Mouse (Mus musculus) lung, postnatal 0 days (tissue): ENCODE measurements around the gene Acap1. TPM values are rescaled to one million over a fixed set of nuclear protein-coding genes. Genes with fewer than 3 reads are reported as not detected.

Source experiments
- ATAC-seq: fragments of 200-750 bp; cut with Nextera tagmentation; 2 replicates; pipeline ENCODE4 v1.8.0; 2017; ENCODE audit warnings: moderate library complexity
- DNase-seq: peaks from one replicate; pipeline ENCODE4 v3.0.0-alpha.2; 2016; ENCODE audit warnings: low spot score
- H3K27ac ChIP-seq: fragments of 300-500 bp; sonication (generic); 2 replicates; pipeline ENCODE4 v1.5.1; 2014; ENCODE audit warnings: antibody characterized with exemption, mild to moderate bottlenecking, low read length, mixed read lengths
- H3K27me3 ChIP-seq: fragments of 300-500 bp; sonication (generic); replicated peaks from 2 replicates; pipeline ENCODE4 v1.6.1; 2014; ENCODE audit warnings: low read length, mixed read lengths; ENCODE audit not compliant: insufficient read depth
- H3K36me3 ChIP-seq: fragments of 300-500 bp; sonication (generic); 2 replicates; pipeline ENCODE4 v1.6.1; 2014; ENCODE audit warnings: low read length, mixed read lengths; ENCODE audit not compliant: insufficient read depth
- H3K4me1 ChIP-seq: fragments of 300-500 bp; sonication (generic); 2 replicates; pipeline ENCODE4 v1.6.1; 2014; ENCODE audit warnings: antibody characterized with exemption, low read depth, low read length, mixed read lengths; ENCODE audit not compliant: insufficient read depth
- H3K4me2 ChIP-seq: fragments of 300-500 bp; sonication (generic); replicated peaks from 2 replicates; pipeline ENCODE4 v1.6.1; 2014; ENCODE audit warnings: low read depth, mild to moderate bottlenecking, low read length, moderate library complexity, mixed read lengths
- H3K4me3 ChIP-seq: fragments of 300-500 bp; sonication (generic); 2 replicates; pipeline ENCODE4 v1.5.1; 2014; ENCODE audit warnings: low read depth, low read length
- H3K9ac ChIP-seq: fragments of 300-500 bp; sonication (generic); replicated peaks from 2 replicates; pipeline ENCODE4 v1.6.1; 2014; ENCODE audit warnings: low read depth, mild to moderate bottlenecking
- H3K9me3 ChIP-seq: fragments of 300-500 bp; sonication (generic); 2 replicates; pipeline ENCODE4 v1.6.1; 2016; ENCODE audit warnings: low read length, mixed read lengths
- CTCF ChIP-seq: IDR thresholded peaks from 2 replicates; pipeline ENCODE4 v1.5.1; 2016; ENCODE audit warnings: antibody characterized with exemption, mild to moderate bottlenecking
- EP300 ChIP-seq: IDR thresholded peaks from 2 replicates; pipeline ENCODE4 v1.6.1; 2016; ENCODE audit warnings: antibody characterized with exemption, mild to moderate bottlenecking, control low read depth
- WGBS: fragments of 180-500 bp; shearing (Covaris S2); extraction: QIAGEN DNeasy Blood & Tissue Kit; methylation state at CpG from one replicate; pipeline ENCODE4 v1.1.7; 2014; 5-methylcytosine and 5-hydroxymethylcytosine counted together
- polyA plus RNA-seq: library from polyadenylated mRNA; unstranded; fragments of >200 nt; fragmentation: Nextera tagmentation; extraction: Ambion mirVana; gene quantifications from 2 replicates; pipeline ENCODE4 v1.2.1, GENCODE M21; 2015

Gene Acap1
- polyA plus RNA-seq, 1 experiment from 2014 or later = 1.7 TPM

GRCm38 (mm10) chr11:69880506-69880852 is 14.9 kb downstream of the Acap1 start:
- no peaks in the 10 kb centered on the region for H3K9me3 ChIP-seq
- DNase-seq = peak; percentile 92
- TF ChIP-seq CTCF (peak; percentile 91), EP300 (no peak)
- H3K9ac ChIP-seq = peak overlapping the region; percentile 51
- H3K4me2 ChIP-seq = peak overlapping the region; percentile 75
- H3K4me1 ChIP-seq = peaks cover 18% of the 10 kb centered on the region
- ATAC-seq = peak; percentile 54
- H3K36me3 ChIP-seq = no peaks in the 10 kb centered on the region
- no peaks in the 10 kb centered on the region for H3K27me3 ChIP-seq
- H3K27ac ChIP-seq = peak overlapping the region; percentile 94
- WGBS = 0% methylated on average over 18 of the region's 18 CpGs
- H3K4me3 ChIP-seq = peak overlapping the region; percentile 56

DNA sequence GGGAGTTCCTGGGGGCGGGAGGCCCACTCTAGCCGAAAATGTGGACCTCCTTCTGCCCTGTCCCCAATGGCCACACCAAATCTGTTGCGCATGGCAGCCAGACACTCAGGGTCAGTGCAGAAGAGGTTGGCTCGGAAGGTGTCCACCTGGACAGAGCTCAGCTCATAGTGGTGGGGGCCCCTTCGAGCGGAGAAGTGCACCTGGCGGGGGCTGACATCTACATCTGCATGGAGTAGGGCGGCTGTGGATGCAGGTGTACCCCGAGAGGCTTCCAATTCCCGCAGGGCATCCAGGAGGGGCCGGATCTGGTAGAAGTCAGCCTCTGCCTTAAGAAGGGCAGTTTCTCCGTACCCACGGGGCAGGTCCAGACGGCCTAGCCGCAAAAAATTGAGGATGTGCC is 15.6 kb downstream of the Acap1 start:
- no peak for ATAC-seq
- Histone ChIP-seq H3K9ac (peak overlapping the region; percentile 51; the same call in 1 of the 2 replicates), H3K4me2 (peak overlapping the region; percentile 75), H3K36me3 (no peaks in the 10 kb centered on the region), H3K27me3 (no peaks in the 10 kb centered on the region), H3K9me3 (no peaks in the 10 kb centered on the region), H3K27ac (peak overlapping the region; percentile 94; the same call in 1 of the 2 replicates), H3K4me1 (peaks cover 18% of the 10 kb centered on the region), H3K4me3 (peak overlapping the region; percentile 56)
- no peak for DNase-seq
- 47% methylated on average over 15 of the region's 15 CpGs for WGBS
- TF ChIP-seq EP300 (no peak), CTCF (no peak)

DNA sequence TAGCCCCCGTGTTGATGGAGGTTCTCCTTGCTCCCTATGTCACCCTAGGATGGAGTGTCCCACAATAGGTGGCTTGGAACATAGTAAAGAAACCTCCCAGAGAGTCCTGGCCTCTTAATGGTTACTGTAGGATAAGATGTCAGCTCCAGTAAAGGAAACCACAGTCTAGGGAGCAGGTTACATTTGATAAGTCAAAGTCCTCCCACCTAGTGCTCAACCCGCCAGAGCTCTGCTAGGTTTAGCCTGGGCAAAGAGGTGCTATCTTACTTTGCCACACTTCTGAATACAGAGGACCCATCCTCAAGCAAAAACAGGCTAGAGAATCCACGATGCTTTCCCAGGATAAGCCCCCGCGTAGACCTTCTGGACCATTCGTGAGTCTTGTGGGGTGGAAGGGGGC is 16.4 kb downstream of the Acap1 start:
- 0 out of 2 replicates have a peak overlapping the region, but pooled peaks have one; percentile 19 for H3K9ac ChIP-seq
- H3K36me3 ChIP-seq = no peaks in the 10 kb centered on the region
- TF ChIP-seq CTCF (no peak), EP300 (no peak)
- H3K9me3 ChIP-seq = no peaks in the 10 kb centered on the region
- H3K4me2 ChIP-seq = peak overlapping the region; percentile 75
- no peak for DNase-seq
- no peak overlapping the region; the same call in 1 of the 2 replicates for H3K27ac ChIP-seq
- ATAC-seq = no peak
- H3K27me3 ChIP-seq = no peaks in the 10 kb centered on the region
- H3K4me3 ChIP-seq = no peak overlapping the region
- peaks cover 13% of the 10 kb centered on the region for H3K4me1 ChIP-seq
- 75% methylated on average over 6 of the region's 6 CpGs for WGBS

- ATAC-seq (no peak), DNase-seq (no peak)
- Histone ChIP-seq H3K36me3 (no peaks in the 10 kb centered on the region), H3K9me3 (no peaks in the 10 kb centered on the region), H3K4me2 (no peak overlapping the region), H3K4me3 (no peak overlapping the region), H3K27me3 (no peaks in the 10 kb centered on the region), H3K9ac (no peak overlapping the region), H3K27ac (no peak overlapping the region), H3K4me1 (peaks cover 13% of the 10 kb centered on the region)
- WGBS = 81% methylated on average over 3 of the region's 3 CpGs
- TF ChIP-seq EP300 = no peak
- no peak for TF ChIP-seq CTCF
Measured at GRCm38 (mm10) chr11:69878399-69878798, 16.9 kb downstream of the Acap1 start.

DNA sequence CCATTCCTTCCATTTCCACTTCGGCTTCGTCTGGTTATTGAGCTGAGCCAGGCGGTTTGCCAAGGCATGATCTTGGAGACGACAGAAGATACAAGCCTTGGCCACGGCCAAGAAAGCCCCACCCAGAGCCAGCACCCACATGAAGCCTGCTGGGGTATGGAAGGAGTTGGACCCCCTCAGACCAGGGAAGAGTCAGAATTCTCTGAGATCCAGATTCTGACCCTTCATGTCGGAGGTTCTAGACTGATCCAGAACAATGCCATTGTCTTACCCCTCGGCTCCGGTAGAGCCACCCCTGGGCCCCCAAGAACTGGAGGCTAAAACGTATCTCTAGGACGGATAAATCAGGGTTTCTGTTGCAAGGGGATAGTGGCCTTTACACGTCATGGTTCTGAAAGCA is 17.5 kb downstream of the Acap1 start, which contains the start of gene Tmem95:
Gene Tmem95, minus strand, starts transcription at position 141 of the 400 bp plus-strand sequence.
- Histone ChIP-seq H3K27ac (peak within 1 kb of the TSS; percentile 33; the same call in 1 of the 2 replicates), H3K27me3 (no peaks in the 10 kb centered on the region), H3K4me3 (no peak within 1 kb of the TSS), H3K36me3 (no peaks in the 10 kb centered on the region), H3K9me3 (no peaks in the 10 kb centered on the region), H3K4me2 (peak within 1 kb of the TSS; percentile 75), H3K4me1 (peaks cover 13% of the 10 kb centered on the region), H3K9ac (no peak within 1 kb of the TSS)
- TF ChIP-seq CTCF = no peak
- TF ChIP-seq EP300 = no peak
- ATAC-seq = no peak
- no peak for DNase-seq
- 82% methylated on average over 11 of the region's 11 CpGs for WGBS

DNA sequence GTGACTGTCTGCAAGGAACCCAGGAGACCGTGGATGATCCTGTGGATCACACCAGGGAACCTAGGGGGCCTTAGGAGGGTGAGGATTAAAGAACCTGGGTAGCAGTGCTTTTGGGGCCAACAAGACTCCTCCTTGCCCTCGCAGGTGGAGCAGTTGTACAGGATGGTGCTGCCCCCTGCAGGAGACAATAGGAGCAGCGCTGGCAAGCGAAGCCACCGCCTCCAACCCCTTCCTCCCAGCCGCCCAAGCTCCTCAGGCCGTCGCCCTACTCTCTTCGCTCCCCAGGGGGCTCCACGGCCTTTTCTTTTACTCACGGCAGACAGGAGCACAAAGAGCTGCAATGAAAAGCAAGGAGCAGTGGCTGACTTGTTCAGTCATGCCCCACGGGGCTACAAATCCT is 18.5 kb downstream of the Acap1 start:
- Histone ChIP-seq H3K4me3 (no peak overlapping the region), H3K9me3 (no peaks in the 10 kb centered on the region), H3K4me2 (peak overlapping the region; percentile 34), H3K27ac (peak overlapping the region; percentile 33), H3K27me3 (no peaks in the 10 kb centered on the region), H3K9ac (no peak overlapping the region), H3K36me3 (no peaks in the 10 kb centered on the region), H3K4me1 (peaks cover 13% of the 10 kb centered on the region)
- 2% methylated on average over 12 of the region's 12 CpGs for whole genome bisulfite sequencing
- peak; percentile 95 for DNase-seq
- ATAC-seq = peak; percentile 31
- TF ChIP-seq EP300 (no peak), CTCF (peak; percentile 95)

- 12% methylated on average over 7 of the region's 7 CpGs for WGBS
- Histone ChIP-seq H3K9ac (no peak overlapping the region), H3K27me3 (no peaks in the 10 kb centered on the region), H3K4me1 (peaks cover 13% of the 10 kb centered on the region), H3K36me3 (no peaks in the 10 kb centered on the region), H3K9me3 (no peaks in the 10 kb centered on the region), H3K27ac (peak overlapping the region; percentile 33), H3K4me2 (no peak overlapping the region; the same call in 1 of the 2 replicates), H3K4me3 (no peak overlapping the region)
- peak; percentile 43 for ATAC-seq
- peak; percentile 44 for TF ChIP-seq CTCF
- peak; percentile 58; the same call in 1 of the 2 replicates for TF ChIP-seq EP300
- peak; percentile 90 for DNase-seq
Measured at GRCm38 (mm10) chr11:69876186-69876585, 19.2 kb downstream of the Acap1 start.
